Mouse (Mus musculus) midbrain, embryonic 13.5 days (tissue): ENCODE results near the gene Lsm14a. TPM values are rescaled to one million over a fixed set of nuclear protein-coding genes. Genes with fewer than 3 reads are reported as not detected.
"Not testable (repeated sequence)": the region's sequence is repeated elsewhere in the genome, so short reads cannot be mapped to it uniquely, and the experiment has no call there.

Source experiments
- ATAC-seq: fragments of 200-750 bp; cut with Nextera tagmentation; 2 replicates; pipeline ENCODE4 v1.8.0; 2017; ENCODE audit warnings: mild to moderate bottlenecking, moderate TSS enrichment, moderate library complexity
- H3K27ac ChIP-seq: fragments of 300-500 bp; sonication (generic); 2 replicates; pipeline ENCODE4 v1.5.1; 2015; ENCODE audit warnings: inconsistent platforms, mild to moderate bottlenecking, moderate library complexity
- H3K27me3 ChIP-seq: fragments of 300-500 bp; sonication (generic); 2 replicates; pipeline ENCODE4 v1.6.1; 2015; ENCODE audit warnings: mild to moderate bottlenecking, inconsistent platforms
- H3K36me3 ChIP-seq: fragments of 300-500 bp; sonication (generic); 2 replicates; pipeline ENCODE4 v1.6.1; 2015; ENCODE audit warnings: mild to moderate bottlenecking, inconsistent platforms
- H3K4me1 ChIP-seq: fragments of 300-500 bp; sonication (generic); replicated peaks from 2 replicates; pipeline ENCODE4 v1.6.1; 2015; ENCODE audit warnings: inconsistent platforms
- H3K4me2 ChIP-seq: fragments of 300-500 bp; sonication (generic); replicated peaks from 2 replicates; pipeline ENCODE4 v1.6.1; 2015; ENCODE audit warnings: moderate library complexity, mild to moderate bottlenecking, inconsistent platforms
- H3K4me3 ChIP-seq: fragments of 300-500 bp; sonication (generic); replicated peaks from 2 replicates; pipeline ENCODE4 v1.5.1; 2015; ENCODE audit warnings: mild to moderate bottlenecking, inconsistent platforms
- H3K9ac ChIP-seq: fragments of 300-500 bp; sonication (generic); replicated peaks from 2 replicates; pipeline ENCODE4 v1.6.1; 2015; ENCODE audit warnings: mild to moderate bottlenecking, inconsistent platforms
- H3K9me3 ChIP-seq: fragments of 300-500 bp; sonication (generic); 2 replicates; pipeline ENCODE4 v1.6.1; 2016; ENCODE audit warnings: mild to moderate bottlenecking, inconsistent platforms
- WGBS: fragments of 180-500 bp; shearing (Covaris S2); methylation state at CpG from one replicate; pipeline ENCODE4 v1.1.7; 2015; 5-methylcytosine and 5-hydroxymethylcytosine counted together
- polyA plus RNA-seq: library from polyadenylated mRNA; unstranded; fragments of >200 nt; fragmentation: Nextera tagmentation; extraction: Ambion mirVana; gene quantifications from 2 replicates; pipeline ENCODE4 v1.2.1, GENCODE M21; 2015

The Lsm14a gene
- polyA plus RNA-seq, 1 experiment from 2014 or later: 79.7 TPM

- WGBS: 86% methylated on average over 1 of the region's 1 CpGs
- Histone ChIP-seq H3K4me1 (no peaks in the 10 kb centered on the region), H3K9ac (no peak overlapping the region), H3K4me2 (no peak overlapping the region), H3K27me3 (no peaks in the 10 kb centered on the region), H3K36me3 (peaks cover 82% of the 10 kb centered on the region), H3K9me3 (no peaks in the 10 kb centered on the region), H3K4me3 (no peak overlapping the region), H3K27ac (no peak overlapping the region)
- no peak for ATAC-seq
Measured at GRCm38 (mm10) chr7:34351997-34352396, 41.1 kb downstream of the Lsm14a start.

DNA sequence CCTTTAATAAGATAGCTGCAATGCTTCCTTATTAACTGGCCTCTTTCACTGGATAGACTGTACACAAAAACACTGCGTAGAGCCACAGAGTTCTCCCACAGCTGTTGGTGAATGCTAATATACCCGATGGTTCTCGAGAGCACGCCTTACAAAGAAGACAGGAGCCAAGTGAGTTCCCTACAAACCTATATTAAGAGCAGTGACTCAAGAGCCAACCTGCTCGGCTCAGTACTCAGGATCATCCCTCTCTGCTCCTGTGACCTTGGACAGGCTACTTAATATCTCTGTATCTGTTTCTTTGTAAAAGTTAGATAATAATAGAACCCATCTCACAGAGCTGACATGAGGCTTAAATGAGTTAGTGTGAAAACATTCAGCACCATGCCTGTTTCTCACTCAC lies 42.9 kb downstream of the Lsm14a start:
- Histone ChIP-seq H3K9me3 (no peaks in the 10 kb centered on the region), H3K4me1 (no peaks in the 10 kb centered on the region), H3K36me3 (peaks cover 89% of the 10 kb centered on the region), H3K27me3 (no peaks in the 10 kb centered on the region), H3K4me3 (no peak overlapping the region), H3K27ac (no peak overlapping the region), H3K9ac (no peak overlapping the region), H3K4me2 (no peak overlapping the region)
- ATAC-seq: no peak
- WGBS: 95% methylated on average over 5 of the region's 5 CpGs

DNA sequence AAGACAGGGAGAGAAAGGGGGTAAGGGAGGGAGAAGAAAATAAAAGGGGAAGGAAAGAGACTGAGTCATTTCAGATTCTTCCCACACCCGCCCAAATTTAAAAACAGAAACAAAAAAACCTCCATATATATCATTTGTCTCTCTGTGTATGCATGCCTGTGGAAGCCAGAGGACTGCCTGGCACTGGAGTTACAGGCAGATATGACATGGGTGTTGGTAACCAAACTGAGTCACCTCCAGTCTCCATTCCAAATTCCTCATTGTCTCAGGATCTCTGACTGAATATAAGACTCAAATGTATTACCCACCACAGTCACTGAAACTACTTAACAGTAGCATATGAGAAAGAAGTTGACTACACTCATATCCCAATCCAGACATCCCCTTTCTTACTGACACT lies 45.1 kb downstream of the Lsm14a start:
- WGBS: 96% methylated on average over 1 of the region's 1 CpGs
- Histone ChIP-seq H3K4me2 (no peak overlapping the region), H3K4me1 (no peaks in the 10 kb centered on the region), H3K27ac (no peak overlapping the region), H3K27me3 (no peaks in the 10 kb centered on the region), H3K36me3 (peaks cover 91% of the 10 kb centered on the region), H3K9me3 (no peaks in the 10 kb centered on the region), H3K4me3 (no peak overlapping the region), H3K9ac (no peak overlapping the region)
- ATAC-seq: no peak

DNA sequence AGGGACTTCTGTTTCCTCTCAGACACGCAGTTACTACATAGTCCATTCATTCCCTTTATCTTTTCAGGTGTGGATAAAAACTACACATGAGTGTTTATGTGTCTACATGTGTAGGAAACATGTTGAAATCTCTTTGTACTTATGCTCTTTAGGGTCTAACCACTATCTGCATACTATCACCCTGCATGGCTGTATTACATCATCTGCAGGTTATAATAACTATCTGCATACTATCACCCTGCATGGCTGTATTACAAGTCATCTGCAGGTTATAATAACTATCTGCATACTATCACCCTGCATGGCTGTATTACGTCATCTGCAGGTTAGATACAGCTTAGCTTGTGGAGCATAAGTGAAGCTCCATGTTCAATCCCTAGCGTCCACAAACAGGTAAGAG lies 46.1 kb downstream of the Lsm14a start:
- WGBS: 93% methylated on average over 3 of the region's 3 CpGs
- H3K36me3 ChIP-seq: peaks cover 92% of the 10 kb centered on the region
- H3K27me3 ChIP-seq: no peaks in the 10 kb centered on the region
- no peaks in the 10 kb centered on the region for H3K4me1 ChIP-seq
- no peak overlapping the region for H3K4me3 ChIP-seq
- H3K4me2 ChIP-seq: no peak overlapping the region
- no peak overlapping the region for H3K27ac ChIP-seq
- H3K9me3 ChIP-seq: no peaks in the 10 kb centered on the region
- no peak overlapping the region for H3K9ac ChIP-seq
- no peak for ATAC-seq

DNA sequence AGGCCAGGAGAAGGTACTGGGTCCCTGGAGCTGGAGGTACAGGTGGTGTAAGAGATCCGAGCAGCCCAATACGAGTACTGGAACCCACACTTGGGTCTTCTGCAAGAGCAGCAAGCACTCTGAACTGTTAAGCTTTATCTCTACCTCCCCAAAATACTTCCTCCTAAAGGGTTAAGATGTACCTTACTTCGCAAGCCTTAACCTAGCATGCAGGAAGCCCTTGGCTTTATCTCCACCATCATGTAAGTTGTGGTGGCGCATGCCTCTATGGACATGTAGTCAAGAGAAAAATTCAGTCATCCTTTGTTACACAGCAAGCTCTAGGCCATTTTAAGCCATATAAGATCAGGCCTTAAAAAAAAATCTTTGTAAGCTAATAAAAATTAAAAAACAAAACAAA lies 46.6 kb downstream of the Lsm14a start:
- 95% methylated on average over 4 of the region's 4 CpGs for whole genome bisulfite sequencing
- H3K4me3 ChIP-seq: no peak overlapping the region
- no peak for ATAC-seq

GRCm38 (mm10) chr7:34342040-34342793 lies 50.9 kb downstream of the Lsm14a start:
- Histone ChIP-seq H3K9me3 (no peaks in the 10 kb centered on the region), H3K36me3 (peaks cover 78% of the 10 kb centered on the region), H3K4me3 (no peak overlapping the region), H3K4me2 (no peak overlapping the region), H3K9ac (no peak overlapping the region), H3K27ac (no peak overlapping the region), H3K27me3 (no peaks in the 10 kb centered on the region), H3K4me1 (no peaks in the 10 kb centered on the region)
- 96% methylated on average over 10 of the region's 10 CpGs for WGBS
- no peak for ATAC-seq

More for the DNA sequence above, 46.6 kb downstream of the Lsm14a start:
- H3K27ac ChIP-seq: no peak overlapping the region
- peaks cover 93% of the 10 kb centered on the region for H3K36me3 ChIP-seq
- no peak overlapping the region for H3K9ac ChIP-seq
- no peak overlapping the region for H3K4me2 ChIP-seq
- no peaks in the 10 kb centered on the region for H3K4me1 ChIP-seq
- H3K9me3 ChIP-seq: no peaks in the 10 kb centered on the region
- H3K27me3 ChIP-seq: no peaks in the 10 kb centered on the region

DNA sequence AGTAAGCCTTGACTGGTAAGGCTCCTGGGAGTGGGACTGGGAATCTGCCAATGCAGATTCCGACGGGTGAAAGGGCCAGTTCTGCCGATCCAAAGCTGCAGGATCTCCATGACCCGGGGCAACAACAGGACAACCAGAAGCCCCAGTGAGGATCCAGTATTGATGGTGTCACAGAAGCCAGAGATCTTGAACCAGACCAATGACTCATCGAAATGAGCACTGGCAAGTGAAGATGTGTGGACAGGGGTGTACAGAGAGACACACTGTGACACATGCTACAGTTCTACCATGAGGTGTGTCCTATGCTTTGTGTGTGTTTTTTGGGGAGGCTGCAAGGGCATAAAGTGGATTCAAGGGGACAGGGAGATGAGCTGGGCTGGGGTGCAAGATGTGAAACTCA lies 52.3 kb downstream of the Lsm14a start:
- ATAC-seq: no peak
- no peak overlapping the region for H3K27ac ChIP-seq
- H3K4me3 ChIP-seq: no peak overlapping the region
- peaks cover 3% of the 10 kb centered on the region; the same call in 1 of the 2 replicates for H3K9me3 ChIP-seq
- WGBS: 93% methylated on average over 5 of the region's 5 CpGs
- H3K36me3 ChIP-seq: peaks cover 67% of the 10 kb centered on the region
- no peak overlapping the region for H3K9ac ChIP-seq
- no peak overlapping the region for H3K4me2 ChIP-seq
- no peaks in the 10 kb centered on the region for H3K4me1 ChIP-seq
- no peaks in the 10 kb centered on the region for H3K27me3 ChIP-seq

- Histone ChIP-seq H3K4me3 (no peak overlapping the region), H3K4me1 (no peaks in the 10 kb centered on the region), H3K9me3 (peaks cover 3% of the 10 kb centered on the region; the same call in 1 of the 2 replicates), H3K4me2 (no peak overlapping the region), H3K27ac (no peak overlapping the region), H3K9ac (no peak overlapping the region), H3K36me3 (peaks cover 54% of the 10 kb centered on the region), H3K27me3 (no peaks in the 10 kb centered on the region)
- WGBS: 86% methylated on average over 5 of the region's 5 CpGs
- no peak for ATAC-seq
Measured at GRCm38 (mm10) chr7:34339164-34339489, 54.0 kb downstream of the Lsm14a start.

DNA sequence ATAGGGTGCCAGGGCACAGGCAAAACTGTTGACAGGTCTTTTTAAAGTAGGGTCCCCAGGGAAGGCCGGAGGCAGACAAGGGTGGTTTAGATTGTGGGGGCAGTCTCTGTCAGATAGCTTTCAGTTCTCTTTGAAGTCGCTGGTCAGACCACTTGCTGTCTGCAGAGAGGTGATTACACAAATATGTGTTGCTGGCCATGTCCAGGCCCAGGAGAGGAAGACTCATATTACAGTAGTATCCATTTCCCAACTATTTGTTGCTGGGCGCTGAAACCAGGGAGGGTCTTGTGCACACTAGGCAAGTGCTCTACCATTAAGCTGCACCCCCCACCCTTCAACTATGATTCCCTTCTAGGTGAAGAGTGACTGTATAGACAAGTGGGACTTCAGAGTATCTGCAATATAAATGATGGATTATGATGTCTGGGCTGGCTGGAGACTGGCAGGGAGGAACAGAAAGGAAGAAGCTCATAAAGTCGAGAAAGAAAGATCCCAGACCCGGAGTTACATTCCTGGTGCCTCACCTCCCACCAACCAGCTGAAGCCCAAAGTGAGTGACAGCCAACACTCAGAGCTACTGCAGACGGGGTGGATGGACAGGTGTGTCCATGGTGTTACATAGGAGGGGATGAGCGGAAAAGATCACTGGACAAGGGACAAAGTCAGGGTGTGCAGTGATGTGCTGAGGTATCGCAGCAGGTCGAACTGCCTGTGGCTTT lies 54.5 kb downstream of the Lsm14a start:
- Histone ChIP-seq H3K4me1 (no peaks in the 10 kb centered on the region), H3K36me3 (peaks cover 49% of the 10 kb centered on the region), H3K27ac (no peak overlapping the region), H3K9me3 (peaks cover 3% of the 10 kb centered on the region; the same call in 1 of the 2 replicates), H3K4me2 (no peak overlapping the region), H3K27me3 (no peaks in the 10 kb centered on the region), H3K4me3 (no peak overlapping the region), H3K9ac (no peak overlapping the region)
- ATAC-seq: no peak
- 85% methylated on average over 9 of the region's 9 CpGs for WGBS

- Histone ChIP-seq H3K4me2 (no peak overlapping the region), H3K27me3 (no peaks in the 10 kb centered on the region), H3K9me3 (peaks cover 3% of the 10 kb centered on the region; the same call in 1 of the 2 replicates), H3K36me3 (peaks cover 36% of the 10 kb centered on the region), H3K4me3 (no peak overlapping the region), H3K4me1 (no peaks in the 10 kb centered on the region), H3K9ac (no peak overlapping the region), H3K27ac (no peak overlapping the region)
- 90% methylated on average over 2 of the region's 2 CpGs for WGBS
- ATAC-seq: no peak
Measured at GRCm38 (mm10) chr7:34337268-34337667, 55.8 kb downstream of the Lsm14a start.

DNA sequence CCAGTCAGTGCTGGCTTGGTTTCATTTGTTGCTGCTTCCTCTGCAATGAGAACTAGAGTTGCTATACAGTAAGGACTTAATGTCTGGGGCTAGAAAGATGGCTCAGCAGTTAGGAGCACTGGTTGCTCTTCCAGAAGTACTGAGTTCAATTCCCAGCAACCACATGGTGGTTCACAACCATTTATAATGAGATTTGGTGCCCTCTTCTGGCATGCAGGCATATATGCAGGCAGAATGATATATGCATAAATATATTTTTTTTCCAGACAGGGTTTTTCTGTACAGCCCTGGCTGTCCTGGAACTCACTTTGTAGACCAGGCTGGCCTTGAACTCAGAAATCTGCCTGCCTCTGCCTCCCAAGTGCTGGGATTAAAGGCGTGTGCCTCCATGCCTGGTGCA lies 56.6 kb downstream of the Lsm14a start:
- not testable (repeated sequence) for H3K4me2 ChIP-seq, H3K27ac ChIP-seq, ATAC-seq, H3K9ac ChIP-seq, H3K27me3 ChIP-seq, H3K4me1 ChIP-seq, H3K4me3 ChIP-seq, H3K9me3 ChIP-seq
- H3K36me3 ChIP-seq: peaks cover 28% of the 10 kb centered on the region
- 71% methylated on average over 1 of the region's 1 CpGs for WGBS

DNA sequence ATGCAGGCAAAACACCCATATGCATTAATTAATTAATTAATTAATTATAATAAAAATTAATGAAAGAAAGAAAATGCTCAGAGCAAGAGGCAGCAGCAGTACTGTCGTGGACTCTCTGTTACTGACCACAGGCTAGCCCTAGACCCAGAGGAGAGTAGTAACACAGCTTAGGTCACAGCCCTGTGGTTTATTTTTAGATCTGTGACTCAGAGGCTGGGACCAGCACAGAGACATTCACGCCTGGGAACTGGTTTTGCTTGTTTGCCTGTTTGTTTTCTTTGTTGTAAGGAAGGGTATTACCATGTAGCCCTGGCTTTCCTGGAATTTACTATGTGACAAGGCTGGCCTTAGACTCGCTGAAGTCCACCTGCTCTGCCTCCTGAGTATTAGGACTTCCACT lies 65.6 kb downstream of the Lsm14a start:
- Histone ChIP-seq H3K9ac (no peak overlapping the region), H3K27ac (no peak overlapping the region), H3K4me3 (no peak overlapping the region), H3K36me3 (no peaks in the 10 kb centered on the region), H3K9me3 (peaks cover 9% of the 10 kb centered on the region; the same call in 1 of the 2 replicates), H3K4me1 (no peaks in the 10 kb centered on the region), H3K27me3 (no peaks in the 10 kb centered on the region), H3K4me2 (no peak overlapping the region)
- WGBS: 60% methylated on average over 3 of the region's 3 CpGs
- ATAC-seq: no peak
